Mouse (Mus musculus) forebrain, embryonic 16.5 days (tissue): ENCODE results near the gene Krtap3-2. TPM values are rescaled to one million over a fixed set of nuclear protein-coding genes. Genes with fewer than 3 reads are reported as not detected.

Experiments used
- ATAC-seq: fragments of 200-750 bp; cut with Nextera tagmentation; 2 replicates; pipeline ENCODE4 v1.8.0; 2017; ENCODE audit warnings: mild to moderate bottlenecking, moderate library complexity
- H3K27ac ChIP-seq: fragments of 300-500 bp; sonication (generic); 2 replicates; pipeline ENCODE4 v1.5.1; 2014; ENCODE audit warnings: low read length, control low read depth
- H3K27me3 ChIP-seq: fragments of 300-500 bp; sonication (generic); replicated peaks from 2 replicates; pipeline ENCODE4 v1.6.1; 2014; ENCODE audit warnings: low read length; ENCODE audit not compliant: control insufficient read depth, insufficient read depth
- H3K36me3 ChIP-seq: fragments of 300-500 bp; sonication (generic); 2 replicates; pipeline ENCODE4 v1.6.1; 2014; ENCODE audit not compliant: control insufficient read depth, insufficient read depth
- H3K4me1 ChIP-seq: fragments of 300-500 bp; sonication (generic); replicated peaks from 2 replicates; pipeline ENCODE4 v1.6.1; 2014; ENCODE audit warnings: low read length; ENCODE audit not compliant: control insufficient read depth, insufficient read depth
- H3K4me2 ChIP-seq: fragments of 300-500 bp; sonication (generic); 2 replicates; pipeline ENCODE4 v1.6.1; 2014; ENCODE audit warnings: mild to moderate bottlenecking, low read length, control low read depth
- H3K4me3 ChIP-seq: fragments of 300-500 bp; sonication (generic); replicated peaks from 2 replicates; pipeline ENCODE4 v1.5.1; 2014; ENCODE audit warnings: mild to moderate bottlenecking, low read length, control low read depth
- H3K9ac ChIP-seq: fragments of 300-500 bp; sonication (generic); replicated peaks from 2 replicates; pipeline ENCODE4 v1.6.1; 2014; ENCODE audit warnings: low read depth, low read length, control low read depth
- H3K9me3 ChIP-seq: fragments of 300-500 bp; sonication (generic); 2 replicates; pipeline ENCODE4 v1.6.1; 2016; ENCODE audit warnings: low read length; ENCODE audit not compliant: control insufficient read depth
- WGBS: fragments of 180-500 bp; shearing (Covaris S2); extraction: QIAGEN DNeasy Blood & Tissue Kit; methylation state at CpG from one replicate; pipeline ENCODE4 v1.1.7; 2014; 5-methylcytosine and 5-hydroxymethylcytosine counted together
- polyA plus RNA-seq: library from polyadenylated mRNA; unstranded; fragments of >200 nt; fragmentation: Nextera tagmentation; extraction: Ambion mirVana; gene quantifications from 2 replicates; pipeline ENCODE4 v1.2.1, GENCODE M21; 2015

Krtap3-2 gene
- polyA plus RNA-seq, 1 experiment from 2014 or later, result not detected

GRCm38 (mm10) chr11:99574106-99574505 is 17.5 kb upstream of the Krtap3-2 start:
- no peaks in the 10 kb centered on the region for H3K36me3 ChIP-seq
- no peak overlapping the region for H3K27ac ChIP-seq
- ATAC-seq, result peak; percentile 78
- H3K9ac ChIP-seq, result 0 out of 2 replicates have a peak overlapping the region, but pooled peaks have one; percentile 10
- H3K9me3 ChIP-seq, result no peaks in the 10 kb centered on the region
- WGBS, result 3% methylated on average over 7 of the region's 7 CpGs
- H3K27me3 ChIP-seq, result no peaks in the 10 kb centered on the region
- no peak overlapping the region; the same call in 1 of the 2 replicates for H3K4me3 ChIP-seq
- peak overlapping the region; percentile 44 for H3K4me2 ChIP-seq
- H3K4me1 ChIP-seq, result no peaks in the 10 kb centered on the region

GRCm38 (mm10) chr11:99573164-99573563 is 16.5 kb upstream of the Krtap3-2 start:
- Histone ChIP-seq H3K4me3 (no peak overlapping the region), H3K9ac (no peak overlapping the region), H3K27me3 (no peaks in the 10 kb centered on the region), H3K27ac (no peak overlapping the region), H3K36me3 (no peaks in the 10 kb centered on the region), H3K4me2 (no peak overlapping the region), H3K9me3 (no peaks in the 10 kb centered on the region), H3K4me1 (no peaks in the 10 kb centered on the region)
- 28% methylated on average over 4 of the region's 4 CpGs for WGBS
- no peak for ATAC-seq

GRCm38 (mm10) chr11:99566530-99566929 is 9.9 kb upstream of the Krtap3-2 start, which contains the start of gene Krtap3-1:
Gene Krtap3-1 (minus strand): TSS chr11:99566630.
- no peak within 1 kb of the TSS for H3K9ac ChIP-seq
- ATAC-seq, result no peak
- no peak within 1 kb of the TSS for H3K4me2 ChIP-seq
- no peaks in the 10 kb centered on the region for H3K27me3 ChIP-seq
- WGBS, result 92% methylated on average over 7 of the region's 7 CpGs
- no peaks in the 10 kb centered on the region for H3K9me3 ChIP-seq
- H3K27ac ChIP-seq, result no peak within 1 kb of the TSS
- no peak within 1 kb of the TSS for H3K4me3 ChIP-seq
- no peaks in the 10 kb centered on the region for H3K4me1 ChIP-seq
- H3K36me3 ChIP-seq, result no peaks in the 10 kb centered on the region

GRCm38 (mm10) chr11:99562580-99562979 is 5.9 kb upstream of the Krtap3-2 start:
- H3K4me3 ChIP-seq, result no peak overlapping the region
- no peak overlapping the region for H3K4me2 ChIP-seq
- 88% methylated on average over 6 of the region's 6 CpGs for WGBS
- no peak overlapping the region for H3K9ac ChIP-seq
- no peaks in the 10 kb centered on the region for H3K27me3 ChIP-seq
- no peaks in the 10 kb centered on the region for H3K4me1 ChIP-seq
- no peak overlapping the region for H3K27ac ChIP-seq
- no peaks in the 10 kb centered on the region for H3K9me3 ChIP-seq
- no peaks in the 10 kb centered on the region for H3K36me3 ChIP-seq
- ATAC-seq, result no peak

- no peaks in the 10 kb centered on the region for H3K9me3 ChIP-seq
- H3K4me2 ChIP-seq, result no peak within 1 kb of the TSS
- no peaks in the 10 kb centered on the region for H3K27me3 ChIP-seq
- no peaks in the 10 kb centered on the region for H3K36me3 ChIP-seq
- no peak within 1 kb of the TSS for H3K9ac ChIP-seq
- WGBS, result 92% methylated on average over 9 of the region's 9 CpGs
- no peak for ATAC-seq
- H3K4me1 ChIP-seq, result no peaks in the 10 kb centered on the region
- H3K27ac ChIP-seq, result no peak within 1 kb of the TSS
- H3K4me3 ChIP-seq, result no peak within 1 kb of the TSS
Measured at GRCm38 (mm10) chr11:99559366-99559765, 2.7 kb upstream of the Krtap3-2 start, which contains the start of gene Gm11939. Gene Gm11939 (minus strand): TSS chr11:99559466.

GRCm38 (mm10) chr11:99557976-99558745 is 1.5 kb upstream of the Krtap3-2 start:
- no peaks in the 10 kb centered on the region for H3K4me1 ChIP-seq
- H3K27me3 ChIP-seq, result no peaks in the 10 kb centered on the region
- H3K4me2 ChIP-seq, result no peak overlapping the region
- H3K9ac ChIP-seq, result no peak overlapping the region
- no peaks in the 10 kb centered on the region for H3K9me3 ChIP-seq
- no peak overlapping the region for H3K4me3 ChIP-seq
- WGBS, result 91% methylated on average over 3 of the region's 3 CpGs
- H3K27ac ChIP-seq, result no peak overlapping the region
- H3K36me3 ChIP-seq, result no peaks in the 10 kb centered on the region
- no peak for ATAC-seq

GRCm38 (mm10) chr11:99556195-99556594 is 458 bp downstream of the Krtap3-2 start:
- no peak for ATAC-seq
- H3K4me2 ChIP-seq, result no peak overlapping the region
- 85% methylated on average over 2 of the region's 2 CpGs for WGBS
- H3K27ac ChIP-seq, result no peak overlapping the region
- no peak overlapping the region for H3K9ac ChIP-seq
- H3K27me3 ChIP-seq, result no peaks in the 10 kb centered on the region
- no peaks in the 10 kb centered on the region for H3K4me1 ChIP-seq
- H3K36me3 ChIP-seq, result no peaks in the 10 kb centered on the region
- no peaks in the 10 kb centered on the region for H3K9me3 ChIP-seq
- H3K4me3 ChIP-seq, result no peak overlapping the region

- Histone ChIP-seq H3K27me3 (no peaks in the 10 kb centered on the region), H3K36me3 (no peaks in the 10 kb centered on the region), H3K9ac (no peak within 1 kb of the TSS), H3K4me1 (no peaks in the 10 kb centered on the region), H3K4me3 (no peak within 1 kb of the TSS), H3K4me2 (no peak within 1 kb of the TSS), H3K27ac (no peak within 1 kb of the TSS), H3K9me3 (no peaks in the 10 kb centered on the region)
- no peak for ATAC-seq
- 23% methylated on average over 4 of the region's 4 CpGs for WGBS
Measured at GRCm38 (mm10) chr11:99550765-99551164, 5.9 kb downstream of the Krtap3-2 start, which contains the start of gene Krtap3-3. Gene Krtap3-3 (minus strand): TSS chr11:99550865.

GRCm38 (mm10) chr11:99547892-99548291 is 8.8 kb downstream of the Krtap3-2 start:
- H3K4me2 ChIP-seq, result no peak overlapping the region
- no peak overlapping the region for H3K4me3 ChIP-seq
- no peaks in the 10 kb centered on the region for H3K27me3 ChIP-seq
- no peaks in the 10 kb centered on the region for H3K36me3 ChIP-seq
- ATAC-seq, result no peak
- H3K9me3 ChIP-seq, result no peaks in the 10 kb centered on the region
- H3K27ac ChIP-seq, result no peak overlapping the region
- H3K4me1 ChIP-seq, result no peaks in the 10 kb centered on the region
- no peak overlapping the region for H3K9ac ChIP-seq
